Mouse (Mus musculus) midbrain, embryonic 11.5 days (tissue): ENCODE measurements at regions not wholly inside any gene's neighbourhood (a gene's known extent, or its start where the extent isn't known, plus 50 kb on each side); places are given as distances from the start of the nearest gene placed in this dataset.

Experiments
- ATAC-seq: fragments of 200-750 bp; cut with Nextera tagmentation; 2 replicates; pipeline ENCODE4 v1.8.0; 2017; ENCODE audit warnings: moderate TSS enrichment, moderate library complexity; ENCODE audit not compliant: low FRiP score
- DNase-seq: peaks from one replicate; pipeline ENCODE4 v3.0.0; 2015; ENCODE audit warnings: low spot score; ENCODE audit errors: missing footprints
- H3K27ac ChIP-seq: fragments of 300-500 bp; sonication (generic); 2 replicates; pipeline ENCODE4 v1.5.1; 2014; ENCODE audit warnings: low read depth, low read length
- H3K27me3 ChIP-seq: fragments of 300-500 bp; sonication (generic); 2 replicates; pipeline ENCODE4 v1.6.1; 2014; ENCODE audit warnings: mild to moderate bottlenecking, low read length, moderate library complexity, mixed read lengths; ENCODE audit not compliant: control insufficient read depth, insufficient read depth
- H3K36me3 ChIP-seq: fragments of 300-500 bp; sonication (generic); 2 replicates; pipeline ENCODE4 v1.6.1; 2014; ENCODE audit warnings: mild to moderate bottlenecking, low read length, moderate library complexity, mixed read lengths; ENCODE audit not compliant: control insufficient read depth, insufficient read depth
- H3K4me1 ChIP-seq: fragments of 300-500 bp; sonication (generic); 2 replicates; pipeline ENCODE4 v1.6.1; 2014; ENCODE audit warnings: low read length; ENCODE audit not compliant: control insufficient read depth, insufficient read depth
- H3K4me2 ChIP-seq: fragments of 300-500 bp; sonication (generic); 2 replicates; pipeline ENCODE4 v1.6.1; 2014; ENCODE audit warnings: mild to moderate bottlenecking, moderate library complexity
- H3K4me3 ChIP-seq: fragments of 300-500 bp; sonication (generic); 2 replicates; pipeline ENCODE4 v1.5.1; 2014; ENCODE audit warnings: low read depth, low read length
- H3K9ac ChIP-seq: fragments of 300-500 bp; sonication (generic); 2 replicates; pipeline ENCODE4 v1.6.1; 2014; ENCODE audit warnings: low read length
- H3K9me3 ChIP-seq: fragments of 300-500 bp; sonication (generic); 2 replicates; pipeline ENCODE4 v1.6.1; 2016; ENCODE audit warnings: low read length; ENCODE audit not compliant: control insufficient read depth
- WGBS: fragments of 180-500 bp; shearing (Covaris S2); extraction: QIAGEN DNeasy Blood & Tissue Kit; methylation state at CpG from one replicate; pipeline ENCODE4 v1.1.7; 2014; 5-methylcytosine and 5-hydroxymethylcytosine counted together

- Histone ChIP-seq H3K36me3 (no peaks in the 10 kb centered on the region), H3K27ac (no peak overlapping the region), H3K27me3 (no peaks in the 10 kb centered on the region), H3K9me3 (no peaks in the 10 kb centered on the region), H3K4me3 (no peak overlapping the region), H3K4me1 (no peaks in the 10 kb centered on the region), H3K4me2 (no peak overlapping the region), H3K9ac (no peak overlapping the region)
- no peak for ATAC-seq
- no peak for DNase-seq
- 82% methylated on average over 4 of the region's 4 CpGs for WGBS
Measured at GRCm38 (mm10) chr1:76010212-76010800, 464.2 kb downstream of the Slc4a3 start.

GRCm38 (mm10) chr1:76018588-76018987 is 472.5 kb downstream of the Slc4a3 start:
- DNase-seq (no peak), ATAC-seq (no peak)
- H3K27me3 ChIP-seq: no peaks in the 10 kb centered on the region
- H3K27ac ChIP-seq: no peak overlapping the region
- H3K4me1 ChIP-seq: no peaks in the 10 kb centered on the region
- no peaks in the 10 kb centered on the region for H3K36me3 ChIP-seq
- no peaks in the 10 kb centered on the region for H3K9me3 ChIP-seq
- 82% methylated on average over 6 of the region's 6 CpGs for WGBS
- no peak overlapping the region for H3K4me2 ChIP-seq
- no peak overlapping the region for H3K4me3 ChIP-seq
- H3K9ac ChIP-seq: no peak overlapping the region

GRCm38 (mm10) chr1:76019071-76019470 is 473.0 kb downstream of the Slc4a3 start:
- DNase-seq (no peak), ATAC-seq (no peak)
- 86% methylated on average over 11 of the region's 11 CpGs for WGBS
- Histone ChIP-seq H3K4me3 (no peak overlapping the region), H3K4me1 (no peaks in the 10 kb centered on the region), H3K27ac (no peak overlapping the region), H3K27me3 (no peaks in the 10 kb centered on the region), H3K9me3 (no peaks in the 10 kb centered on the region), H3K4me2 (no peak overlapping the region), H3K36me3 (no peaks in the 10 kb centered on the region), H3K9ac (no peak overlapping the region)

GRCm38 (mm10) chr1:76024650-76025049 is 478.6 kb downstream of the Slc4a3 start:
- H3K27ac ChIP-seq: no peak overlapping the region
- no peak overlapping the region for H3K4me3 ChIP-seq
- WGBS: 61% methylated on average over 3 of the region's 3 CpGs
- H3K9me3 ChIP-seq: no peaks in the 10 kb centered on the region
- H3K9ac ChIP-seq: no peak overlapping the region
- H3K27me3 ChIP-seq: no peaks in the 10 kb centered on the region
- no peak overlapping the region for H3K4me2 ChIP-seq
- no peaks in the 10 kb centered on the region for H3K36me3 ChIP-seq
- H3K4me1 ChIP-seq: peaks cover 5% of the 10 kb centered on the region; the same call in 1 of the 2 replicates
- ATAC-seq (no peak), DNase-seq (no peak)

DNA sequence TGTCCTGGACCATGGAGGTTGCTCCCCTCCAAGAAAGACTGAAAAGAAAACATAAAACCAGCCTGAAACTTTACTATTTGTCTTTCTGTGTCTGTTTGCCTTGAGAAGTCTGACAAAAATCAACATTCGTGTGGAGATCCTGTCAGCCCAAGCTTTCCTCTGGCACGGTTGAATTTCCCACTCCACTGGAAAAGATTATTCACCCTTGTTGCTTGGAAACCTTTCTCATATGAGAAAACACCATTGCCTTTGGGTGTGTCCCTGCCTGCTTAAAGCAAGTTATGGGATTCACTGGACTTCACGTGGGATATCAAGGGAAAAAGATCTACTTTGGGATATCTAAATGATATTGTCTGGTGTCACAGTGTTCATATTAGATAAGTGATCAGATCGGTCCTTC is 479.3 kb downstream of the Slc4a3 start:
- H3K4me1 ChIP-seq: peaks cover 5% of the 10 kb centered on the region; the same call in 1 of the 2 replicates
- no peaks in the 10 kb centered on the region for H3K9me3 ChIP-seq
- no peaks in the 10 kb centered on the region for H3K36me3 ChIP-seq
- ATAC-seq: no peak
- H3K9ac ChIP-seq: no peak overlapping the region
- no peak overlapping the region for H3K4me3 ChIP-seq
- no peaks in the 10 kb centered on the region for H3K27me3 ChIP-seq
- DNase-seq: no peak
- no peak overlapping the region for H3K4me2 ChIP-seq
- no peak overlapping the region for H3K27ac ChIP-seq
- WGBS: 71% methylated on average over 4 of the region's 4 CpGs

GRCm38 (mm10) chr1:76029059-76029458 is 483.0 kb downstream of the Slc4a3 start:
- peaks cover 5% of the 10 kb centered on the region; the same call in 1 of the 2 replicates for H3K4me1 ChIP-seq
- H3K9ac ChIP-seq: no peak overlapping the region
- H3K9me3 ChIP-seq: no peaks in the 10 kb centered on the region
- no peak overlapping the region for H3K27ac ChIP-seq
- peak; percentile 67; the same call in 1 of the 2 replicates for ATAC-seq
- 76% methylated on average over 1 of the region's 1 CpGs for WGBS
- H3K4me2 ChIP-seq: no peak overlapping the region
- DNase-seq: no peak
- no peaks in the 10 kb centered on the region for H3K27me3 ChIP-seq
- no peaks in the 10 kb centered on the region for H3K36me3 ChIP-seq
- H3K4me3 ChIP-seq: no peak overlapping the region

DNA sequence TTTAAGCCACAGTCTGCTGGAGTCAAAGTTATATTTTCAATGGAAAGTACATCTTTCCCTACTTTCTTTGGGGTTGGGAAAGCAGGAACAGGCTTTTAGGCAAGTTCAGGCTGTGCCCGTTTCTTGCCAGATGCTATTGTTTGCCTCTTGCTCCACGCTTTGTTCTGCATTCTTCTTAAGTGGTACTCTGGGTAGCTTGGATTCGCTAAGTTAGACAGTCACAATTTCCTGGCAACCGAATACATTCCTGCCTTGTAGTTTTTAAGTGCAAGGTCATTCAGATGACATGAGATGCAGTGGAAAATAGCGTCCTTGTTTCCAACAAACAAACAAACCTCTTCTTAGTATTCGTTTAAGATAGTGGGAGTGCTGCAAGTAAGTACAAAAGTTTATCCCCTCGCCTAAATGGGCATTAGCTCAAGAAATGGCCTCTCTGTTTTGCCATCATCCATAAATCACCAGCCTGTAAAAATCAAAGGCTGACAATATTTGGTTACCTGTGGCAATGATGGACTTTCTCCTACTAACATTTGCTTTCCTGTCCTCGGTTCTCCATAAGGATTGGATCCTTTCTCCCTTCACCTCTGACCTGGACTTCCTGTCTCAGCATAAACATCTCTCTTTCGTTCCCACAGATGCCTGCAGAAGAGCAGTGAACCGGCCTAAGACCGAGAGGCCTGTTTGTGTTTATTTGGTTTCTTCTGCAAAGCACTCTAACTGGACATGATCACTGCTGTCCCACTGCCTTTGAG is 485.3 kb downstream of the Slc4a3 start:
- Histone ChIP-seq H3K36me3 (no peaks in the 10 kb centered on the region), H3K27ac (no peak overlapping the region), H3K4me1 (peaks cover 5% of the 10 kb centered on the region; the same call in 1 of the 2 replicates), H3K9ac (no peak overlapping the region), H3K4me3 (no peak overlapping the region), H3K9me3 (no peaks in the 10 kb centered on the region), H3K27me3 (no peaks in the 10 kb centered on the region), H3K4me2 (no peak overlapping the region)
- DNase-seq (no peak), ATAC-seq (no peak)
- 74% methylated on average over 11 of the region's 11 CpGs for WGBS

DNA sequence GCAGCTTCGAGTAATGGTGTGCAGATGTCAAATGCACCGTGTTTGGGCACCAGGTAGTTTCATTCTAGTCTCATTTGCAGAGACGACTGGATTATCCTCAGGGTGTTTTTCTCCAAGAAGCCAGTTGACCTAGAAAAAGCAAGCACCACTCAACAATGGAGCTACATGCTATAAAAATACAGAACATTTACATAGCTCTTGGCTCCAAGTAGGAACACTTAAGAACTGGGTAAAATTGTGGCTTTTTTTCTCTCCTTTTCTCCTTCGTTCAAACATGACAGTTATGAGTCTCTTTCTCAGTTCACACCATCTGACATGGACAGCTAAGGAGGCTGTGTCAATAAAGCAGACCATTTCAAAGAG is 485.8 kb downstream of the Slc4a3 start:
- Histone ChIP-seq H3K36me3 (no peaks in the 10 kb centered on the region), H3K4me3 (no peak overlapping the region), H3K4me2 (no peak overlapping the region), H3K27ac (no peak overlapping the region), H3K9ac (no peak overlapping the region), H3K27me3 (no peaks in the 10 kb centered on the region), H3K9me3 (no peaks in the 10 kb centered on the region), H3K4me1 (peaks cover 5% of the 10 kb centered on the region; the same call in 1 of the 2 replicates)
- 69% methylated on average over 4 of the region's 4 CpGs for WGBS
- DNase-seq: no peak
- no peak for ATAC-seq

DNA sequence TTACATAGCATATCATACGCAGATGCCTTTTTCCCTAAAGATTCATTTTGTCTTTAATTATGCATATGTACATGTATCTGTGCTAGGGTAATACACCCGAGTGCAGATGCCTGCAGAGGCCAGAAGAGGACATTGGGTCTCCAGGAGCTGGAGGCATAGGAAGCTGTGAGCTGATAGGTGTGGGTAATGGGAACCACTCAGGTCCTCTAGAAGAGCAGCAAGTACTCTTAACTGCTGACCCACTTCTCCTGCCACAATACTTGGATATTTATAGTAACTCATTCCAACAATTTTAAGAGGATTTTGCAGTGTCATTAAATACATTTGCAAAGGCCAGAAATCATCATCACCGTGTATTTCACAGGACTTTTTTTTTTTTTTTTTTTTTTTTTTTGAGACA is 486.6 kb downstream of the Slc4a3 start:
- Histone ChIP-seq H3K36me3 (no peaks in the 10 kb centered on the region), H3K4me1 (peaks cover 5% of the 10 kb centered on the region; the same call in 1 of the 2 replicates), H3K27ac (no peak overlapping the region), H3K27me3 (no peaks in the 10 kb centered on the region), H3K9ac (no peak overlapping the region), H3K4me3 (no peak overlapping the region), H3K9me3 (no peaks in the 10 kb centered on the region), H3K4me2 (no peak overlapping the region)
- WGBS: 89% methylated on average over 3 of the region's 3 CpGs
- DNase-seq (no peak), ATAC-seq (no peak)
